ENCODE assay signal across 36 mouse cellular contexts in the genomic region with DNA sequence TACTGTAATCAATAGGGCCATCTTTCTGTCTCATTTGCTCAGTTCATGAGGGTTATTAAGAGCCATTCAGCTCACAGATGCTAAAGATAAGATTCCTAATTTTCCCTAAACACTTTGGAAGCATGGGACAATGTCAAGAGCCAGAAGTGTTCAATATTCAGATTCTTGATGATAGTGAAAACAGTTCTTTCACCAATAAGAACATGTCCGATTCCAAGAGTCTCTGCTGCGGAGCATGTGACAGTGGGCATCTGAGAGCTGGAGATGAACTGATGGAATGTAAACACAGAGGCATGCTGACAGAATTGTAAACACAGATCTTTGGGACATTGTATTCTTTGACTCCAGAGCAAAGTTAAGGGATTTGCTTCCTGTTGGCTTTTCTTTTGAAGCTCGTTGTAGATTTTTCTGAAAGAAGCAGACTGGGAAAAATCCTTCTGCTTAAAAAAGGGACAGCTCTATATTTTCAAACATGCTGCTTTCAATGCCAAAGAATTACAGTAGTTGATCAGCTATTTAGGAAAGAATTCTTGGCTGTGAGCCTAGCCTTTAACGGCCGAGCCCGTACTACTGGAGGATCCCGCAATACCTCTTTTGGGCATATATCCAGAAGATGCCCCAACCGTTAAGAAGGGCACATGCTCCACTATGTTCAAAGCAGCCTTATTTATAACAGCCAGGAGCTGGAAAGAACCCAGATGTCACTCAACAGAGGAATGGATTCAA. TPM values are rescaled to one million over a fixed set of nuclear protein-coding genes. Genes with fewer than 3 reads are reported as not detected.
DNase-seq lines count a peak whose midpoint lies in the region; ATAC-seq and TF ChIP-seq lines count a peak whose summit lies in the region.
"Had no signal": no experiment of that assay in that cellular context is flagged by ENCODE, and none has a peak within 500 bp of the region (broad histone marks: within the 10 kb centered on the region; RNA-seq: fewer than 3 reads in every experiment).

A gene (minus strand): TSS at position 51 of the 726 bp plus-strand sequence.

- no peak within 1 kb of the TSS for H3K27ac ChIP-seq in forebrain, postnatal 0 days (ENCODE audit: low read depth, low read length)
- no peak within 1 kb of the TSS for H3K27ac ChIP-seq in forebrain, embryonic 16.5 days (ENCODE audit: low read length)
- peak within 1 kb of the TSS; percentile 62 for H3K27ac ChIP-seq in lung, embryonic 14.5 days (ENCODE audit: low read depth)
- H3K27ac ChIP-seq in heart, embryonic 10.5 days = no peak within 1 kb of the TSS
- H3K27ac ChIP-seq: forebrain, embryonic 10.5 days; heart, embryonic 13.5 days; hindbrain, embryonic 10.5 days; hindbrain, embryonic 15.5 days; liver, embryonic 13.5 days; midbrain, embryonic 10.5 days; midbrain, embryonic 15.5 days; neural tube, embryonic 12.5 days had no signal

- no peaks in the 10 kb centered on the region for H3K27me3 ChIP-seq in forebrain, postnatal 0 days (ENCODE audit: insufficient read depth, low read length)
- H3K27me3 ChIP-seq in forebrain, embryonic 16.5 days (replicated peaks; ENCODE audit: control insufficient read depth, insufficient read depth, low read length) = no peaks in the 10 kb centered on the region
- H3K27me3 ChIP-seq in lung, embryonic 14.5 days (ENCODE audit: insufficient read depth, low read length) = no peaks in the 10 kb centered on the region
- no peaks in the 10 kb centered on the region for H3K27me3 ChIP-seq in heart, embryonic 10.5 days (ENCODE audit: insufficient read depth, poor library complexity, severe bottlenecking)
- H3K27me3 ChIP-seq: heart, embryonic 13.5 days; hindbrain, embryonic 15.5 days; liver, embryonic 13.5 days; midbrain, embryonic 15.5 days; neural tube, embryonic 12.5 days had no signal

- H3K9ac ChIP-seq in forebrain, postnatal 0 days = no peak within 1 kb of the TSS
- H3K9ac ChIP-seq in forebrain, embryonic 16.5 days (replicated peaks; ENCODE audit: low read depth, low read length) = no peak within 1 kb of the TSS
- no peak within 1 kb of the TSS for H3K9ac ChIP-seq in lung, embryonic 14.5 days
- H3K9ac ChIP-seq: heart, embryonic 13.5 days; hindbrain, embryonic 15.5 days; liver, embryonic 13.5 days; midbrain, embryonic 15.5 days; neural tube, embryonic 12.5 days had no signal

- H3K4me1 ChIP-seq in forebrain, postnatal 0 days (ENCODE audit: insufficient read depth) = no peaks in the 10 kb centered on the region
- H3K4me1 ChIP-seq in forebrain, embryonic 16.5 days (replicated peaks; ENCODE audit: control insufficient read depth, insufficient read depth, low read length) = no peaks in the 10 kb centered on the region; the same call in 1 of the 2 replicates
- no peaks in the 10 kb centered on the region for H3K4me1 ChIP-seq in lung, embryonic 14.5 days (ENCODE audit: insufficient read depth)
- no peaks in the 10 kb centered on the region for H3K4me1 ChIP-seq in heart, embryonic 10.5 days
- H3K4me1 ChIP-seq: forebrain, embryonic 10.5 days; heart, embryonic 13.5 days; hindbrain, embryonic 10.5 days; hindbrain, embryonic 15.5 days; liver, embryonic 13.5 days; midbrain, embryonic 10.5 days; midbrain, embryonic 15.5 days; neural tube, embryonic 12.5 days had no signal

- H3K9me3 ChIP-seq in forebrain, postnatal 0 days (ENCODE audit: low read length) = no peaks in the 10 kb centered on the region
- H3K9me3 ChIP-seq in forebrain, embryonic 16.5 days (ENCODE audit: control insufficient read depth, low read length) = no peaks in the 10 kb centered on the region
- H3K9me3 ChIP-seq in lung, embryonic 14.5 days (ENCODE audit: low read depth, low read length) = no peaks in the 10 kb centered on the region
- no peaks in the 10 kb centered on the region for H3K9me3 ChIP-seq in heart, embryonic 10.5 days
- H3K9me3 ChIP-seq: forebrain, embryonic 10.5 days; heart, embryonic 13.5 days; hindbrain, embryonic 10.5 days; hindbrain, embryonic 15.5 days; liver, embryonic 13.5 days; midbrain, embryonic 10.5 days; midbrain, embryonic 15.5 days; neural tube, embryonic 12.5 days had no signal

- no peak for DNase-seq in forebrain, postnatal 0 days
- DNase-seq in lung, embryonic 14.5 days = peak; percentile 85
- no peak for DNase-seq in lung, postnatal 4 days
- peak; percentile 1 for DNase-seq in brain, adult 2 months (ENCODE audit: low read depth, low spot score)
- DNase-seq in lung, postnatal 14 days = peak; percentile 6
- no peak for DNase-seq in cerebellum, postnatal 14 days
- no peak for DNase-seq in heart, embryonic 10.5 days (ENCODE audit: low spot score)
- DNase-seq: adrenal gland, postnatal 14 days; cerebellum, adult 18-20 months; cerebellum, postnatal 10 days; gastrocnemius, postnatal 14 days; heart, adult 18-20 months; heart, postnatal 10 days; kidney, adult 11 months; kidney, postnatal 14 days; layer of hippocampus, adult 9-11 months; liver, embryonic 13.5 days; right cerebral cortex, adult 18-20 months; spleen, adult 18-20 months; thymus, postnatal 14 days had no signal

- no peaks in the 10 kb centered on the region for H3K36me3 ChIP-seq in forebrain, postnatal 0 days (ENCODE audit: insufficient read depth)
- no peaks in the 10 kb centered on the region for H3K36me3 ChIP-seq in forebrain, embryonic 16.5 days (ENCODE audit: control insufficient read depth, insufficient read depth)
- H3K36me3 ChIP-seq in lung, embryonic 14.5 days (ENCODE audit: insufficient read depth) = no peaks in the 10 kb centered on the region
- no peaks in the 10 kb centered on the region for H3K36me3 ChIP-seq in heart, embryonic 10.5 days
- H3K36me3 ChIP-seq: forebrain, embryonic 10.5 days; heart, embryonic 13.5 days; hindbrain, embryonic 10.5 days; hindbrain, embryonic 15.5 days; liver, embryonic 13.5 days; midbrain, embryonic 10.5 days; midbrain, embryonic 15.5 days; neural tube, embryonic 12.5 days had no signal

- no peak within 1 kb of the TSS for H3K4me2 ChIP-seq in forebrain, postnatal 0 days (ENCODE audit: low read depth)
- H3K4me2 ChIP-seq in forebrain, embryonic 16.5 days (ENCODE audit: low read length) = no peak within 1 kb of the TSS
- H3K4me2 ChIP-seq in lung, embryonic 14.5 days = no peak within 1 kb of the TSS
- H3K4me2 ChIP-seq: heart, embryonic 13.5 days; hindbrain, embryonic 15.5 days; liver, embryonic 13.5 days; midbrain, embryonic 15.5 days; neural tube, embryonic 12.5 days had no signal

- no peak for TF ChIP-seq CTCF in forebrain, postnatal 0 days (IDR thresholded peaks at IDR 0.05; ENCODE audit: low read depth)
- no peak for TF ChIP-seq CTCF in lung, embryonic 14.5 days (IDR thresholded peaks at IDR 0.05; ENCODE audit: low read depth)

- 28% methylated on average over 8 of the region's 8 CpGs for WGBS in forebrain, postnatal 0 days
- 29% methylated on average over 8 of the region's 8 CpGs for WGBS in forebrain, embryonic 16.5 days
- 11% methylated on average over 8 of the region's 8 CpGs for WGBS in lung, embryonic 14.5 days
- 77% methylated on average over 8 of the region's 8 CpGs for WGBS in heart, embryonic 10.5 days

- 0 out of 2 replicates have a peak, but pooled peaks have one; percentile 27 for ATAC-seq in forebrain, postnatal 0 days
- ATAC-seq in forebrain, embryonic 16.5 days = no peak
- peak; percentile 95 for ATAC-seq in lung, embryonic 14.5 days (ENCODE audit: insufficient read depth)
- ATAC-seq: inflammation-experienced regulatory T-cells, adult 6 months; midbrain, embryonic 15.5 days had no signal

- H3K4me3 ChIP-seq in forebrain, postnatal 0 days (ENCODE audit: low read depth, low read length) = no peak within 1 kb of the TSS
- H3K4me3 ChIP-seq in forebrain, embryonic 16.5 days (replicated peaks; ENCODE audit: low read length) = no peak within 1 kb of the TSS
- H3K4me3 ChIP-seq in lung, embryonic 14.5 days (ENCODE audit: low read depth, low read length) = no peak within 1 kb of the TSS
- no peak within 1 kb of the TSS for H3K4me3 ChIP-seq in heart, embryonic 10.5 days
- H3K4me3 ChIP-seq: forebrain, embryonic 10.5 days; heart, embryonic 13.5 days; hindbrain, embryonic 10.5 days; hindbrain, embryonic 15.5 days; liver, embryonic 13.5 days; midbrain, embryonic 10.5 days; midbrain, embryonic 15.5 days; myocyte; neural tube, embryonic 12.5 days had no signal

RNA-seq across cellular contexts. Expression of the gene that starts here (rescaled TPM):
- 0.23 TPM in 1 of 2 replicates, not detected in the other for total RNA-seq in forebrain, postnatal 0 days (2014; rRNA removed)
- 0.05 and 0.09 TPM in 2 replicates for polyA plus RNA-seq in forebrain, postnatal 0 days (2015; fragmentation: Nextera tagmentation; extraction: Ambion mirVana)
- not detected in 2 replicates for polyA plus RNA-seq in forebrain, embryonic 16.5 days (2015; fragmentation: Nextera tagmentation; extraction: Ambion mirVana)
- 1.9 and 2.0 TPM in 2 replicates for polyA plus RNA-seq in lung, embryonic 14.5 days (2014; fragmentation: Nextera tagmentation; extraction: Ambion mirVana)
- polyA plus RNA-seq in heart, embryonic 10.5 days (2016; fragmentation: Nextera tagmentation; extraction: Ambion mirVana) = not detected in 2 replicates
- total RNA-seq: adrenal gland, postnatal 14 days; gastrocnemius, postnatal 14 days; heart, adult 18-20 months; heart, postnatal 10 days; left cerebral cortex, postnatal 10 days; megakaryocyte progenitor cell, adult 5-6 weeks; MEL had no signal
- polyA plus RNA-seq: embryonic facial prominence, embryonic 11.5 days; heart, embryonic 13.5 days; hindbrain, embryonic 10.5 days; hindbrain, embryonic 15.5 days; inflammation-experienced regulatory T-cells, adult 6 months; kidney, embryonic 14.5 days; limb, embryonic 11.5 days; liver, embryonic 13.5 days; midbrain, embryonic 10.5 days; midbrain, embryonic 15.5 days; myocyte; neural tube, embryonic 12.5 days had no signal

Comparison
In these comparisons a context has a peak if more than half of its experiments do, and no peak if none do; other contexts are left out.
1. DNase-seq: peak in lung, embryonic 14.5 days (single experiment), brain, adult 2 months (single experiment) and lung, postnatal 14 days (single experiment); none in forebrain, postnatal 0 days (single experiment), lung, postnatal 4 days (0 of 2), cerebellum, postnatal 14 days (0 of 2) and heart, embryonic 10.5 days (single experiment).
2. Peak in ATAC-seq in forebrain, postnatal 0 days; RNA of the gene not detected or under 1 TPM.